Mouse (Mus musculus) MEL (cell line): Measurements from ENCODE around the gene Klf11. TPM values are rescaled to one million over a fixed set of nuclear protein-coding genes. Genes with fewer than 3 reads are reported as not detected.

Source experiments
- DNase-seq: peaks from one replicate; pipeline ENCODE4 v3.0.0; 2011; ENCODE audit warnings: low read depth, low spot score
- H3K27ac ChIP-seq: 2 replicates; pipeline ENCODE4 v1.5.1; 2012; ENCODE audit warnings: low read depth, mild to moderate bottlenecking, control low read depth, low read length, moderate library complexity; ENCODE audit not compliant: control insufficient read depth
- H3K27me3 ChIP-seq, 2 experiments: fragments of 150-350 bp in 1 of 2; sonication (generic) in 1 of 2; 2 replicates each; pipeline ENCODE4 v1.6.1; 2012; ENCODE audit warnings: low read length in 2 of 2, mild to moderate bottlenecking in 2 of 2, improper control_type of control experiment in 1 of 2, moderate library complexity in 1 of 2; ENCODE audit not compliant: insufficient read depth in 2 of 2, control insufficient read depth in 1 of 2
- H3K36me3 ChIP-seq, 2 experiments: 2 replicates each; pipeline ENCODE4 v1.6.1; 2012 to 2014; ENCODE audit warnings: low read length in 2 of 2, improper control_type of control experiment in 1 of 2, inconsistent platforms in 1 of 2, mild to moderate bottlenecking in 1 of 2; ENCODE audit not compliant: insufficient read depth in 2 of 2, control insufficient read depth in 1 of 2
- H3K4me1 ChIP-seq, 2 experiments: fragments of 150-350 bp in 1 of 2; sonication (generic) in 1 of 2; 2 replicates each; pipeline ENCODE4 v1.6.1; 2012; ENCODE audit warnings: low read length in 2 of 2, improper control_type of control experiment in 1 of 2, mild to moderate bottlenecking in 1 of 2; ENCODE audit not compliant: insufficient read depth in 2 of 2, control insufficient read depth in 1 of 2
- H3K4me3 ChIP-seq, 2 experiments: fragments of 150-350 bp in 1 of 2; sonication (generic) in 1 of 2; 2 replicates each; pipeline ENCODE4 v1.5.1; 2012; ENCODE audit warnings: low read depth in 2 of 2, low read length in 2 of 2, mild to moderate bottlenecking in 2 of 2, moderate library complexity in 2 of 2, control low read depth in 1 of 2, improper control_type of control experiment in 1 of 2; ENCODE audit not compliant: control insufficient read depth in 1 of 2, insufficient read depth in 1 of 2
- H3K79me2 ChIP-seq: 2 replicates; pipeline ENCODE4 v1.6.1; 2012; ENCODE audit warnings: mild to moderate bottlenecking, low read length, moderate library complexity; ENCODE audit not compliant: control insufficient read depth, poor library complexity, insufficient read depth
- H3K9ac ChIP-seq: 2 replicates; pipeline ENCODE4 v1.6.1; 2012; ENCODE audit warnings: low read depth, mild to moderate bottlenecking, control low read depth, low read length, moderate library complexity; ENCODE audit not compliant: control insufficient read depth, poor library complexity, severe bottlenecking
- H3K9me3 ChIP-seq: fragments of 150-350 bp; sonication (generic); replicated peaks from 2 replicates; pipeline ENCODE4 v1.6.1; 2012; ENCODE audit warnings: mild to moderate bottlenecking, low read length, improper control_type of control experiment, moderate library complexity; ENCODE audit not compliant: insufficient read depth
- BHLHE40 ChIP-seq: IDR thresholded peaks from 2 replicates; pipeline ENCODE4 v1.6.1; 2012; ENCODE audit warnings: low read depth, mild to moderate bottlenecking, inconsistent platforms, low read length, improper control_type of control experiment, borderline replicate concordance
- CHD1 ChIP-seq: IDR thresholded peaks from 2 replicates; pipeline ENCODE4 v1.6.1; 2012; ENCODE audit warnings: low read depth, mild to moderate bottlenecking, inconsistent platforms, low read length, improper control_type of control experiment
- CHD2 ChIP-seq: IDR thresholded peaks from 2 replicates; pipeline ENCODE4 v1.6.1; 2011; ENCODE audit warnings: low read length, improper control_type of control experiment
- CTCF ChIP-seq, 3 experiments: IDR thresholded peaks in 2 of 3; conservative IDR thresholded peaks in 1 of 3; 2 replicates each; pipeline ENCODE4 v1.5.1; 2011 to 2012; ENCODE audit warnings: low read length in 3 of 3, low read depth in 2 of 3, mild to moderate bottlenecking in 2 of 3, improper control_type of control experiment in 1 of 3, inconsistent platforms in 1 of 3, mixed read lengths in 1 of 3, moderate library complexity in 1 of 3; ENCODE audit not compliant: control insufficient read depth in 1 of 3, insufficient read depth in 1 of 3, poor library complexity in 1 of 3, severe bottlenecking in 1 of 3
- E2F4 ChIP-seq: IDR thresholded peaks from 2 replicates; pipeline ENCODE4 v1.6.1; 2011; ENCODE audit warnings: low read depth, low read length, improper control_type of control experiment, borderline replicate concordance
- ELF1 ChIP-seq: IDR thresholded peaks from 2 replicates; pipeline ENCODE4 v1.6.1; 2014; ENCODE audit warnings: low read depth, mild to moderate bottlenecking, inconsistent platforms, low read length, improper control_type of control experiment, moderate library complexity
- EP300 ChIP-seq, 2 experiments: IDR thresholded peaks; 2 replicates each; pipeline ENCODE4 v1.6.1; 2011; ENCODE audit warnings: improper control_type of control experiment in 2 of 2, low read length in 2 of 2, low read depth in 1 of 2, mild to moderate bottlenecking in 1 of 2
- ETS1 ChIP-seq: IDR thresholded peaks from 2 replicates; pipeline ENCODE4 v1.6.1; 2012; ENCODE audit warnings: low read depth, mild to moderate bottlenecking, inconsistent platforms, low read length, improper control_type of control experiment, moderate library complexity
- GABPA ChIP-seq: IDR thresholded peaks from 2 replicates; pipeline ENCODE4 v1.6.1; 2012; ENCODE audit warnings: low read depth, mild to moderate bottlenecking, inconsistent platforms, low read length, improper control_type of control experiment, moderate library complexity
- GATA1 ChIP-seq: IDR thresholded peaks from 2 replicates; pipeline ENCODE4 v1.6.1; 2011; ENCODE audit warnings: low read depth, low read length, improper control_type of control experiment
- HCFC1 ChIP-seq: IDR thresholded peaks from 2 replicates; pipeline ENCODE4 v1.6.1; 2012; ENCODE audit warnings: low read depth, mild to moderate bottlenecking, inconsistent platforms, low read length, improper control_type of control experiment, moderate library complexity
- JUND ChIP-seq: IDR thresholded peaks from 2 replicates; pipeline ENCODE4 v1.6.1; 2011; ENCODE audit warnings: low read depth, mild to moderate bottlenecking, improper control_type of control experiment, low read length
- MAFK ChIP-seq: IDR thresholded peaks from 2 replicates; pipeline ENCODE4 v1.6.1; 2011; ENCODE audit warnings: low read depth, mild to moderate bottlenecking, low read length, improper control_type of control experiment, borderline replicate concordance
- MAX ChIP-seq: IDR thresholded peaks from 2 replicates; pipeline ENCODE4 v1.6.1; 2011; ENCODE audit warnings: low read length, improper control_type of control experiment
- MAZ ChIP-seq: IDR thresholded peaks from 2 replicates; pipeline ENCODE4 v1.6.1; 2012; ENCODE audit warnings: low read depth, mild to moderate bottlenecking, inconsistent platforms, low read length, improper control_type of control experiment
- MEF2A ChIP-seq: IDR thresholded peaks from 2 replicates; pipeline ENCODE4 v1.6.1; 2014; ENCODE audit warnings: low read depth, mild to moderate bottlenecking, inconsistent platforms, low read length, improper control_type of control experiment; ENCODE audit not compliant: poor library complexity, insufficient replicate concordance, severe bottlenecking; ENCODE audit errors: extremely low read depth
- MXI1 ChIP-seq: IDR thresholded peaks from 2 replicates; pipeline ENCODE4 v1.6.1; 2011; ENCODE audit warnings: mild to moderate bottlenecking, low read depth, low read length, improper control_type of control experiment
- MYB ChIP-seq: IDR thresholded peaks from 2 replicates; pipeline ENCODE4 v1.6.1; 2011; ENCODE audit warnings: mild to moderate bottlenecking, low read depth, low read length, improper control_type of control experiment
- MYC ChIP-seq: IDR thresholded peaks from 2 replicates; pipeline ENCODE4 v1.6.1; 2011; ENCODE audit warnings: low read depth, mild to moderate bottlenecking, low read length, improper control_type of control experiment, moderate library complexity
- NELFE ChIP-seq: IDR thresholded peaks from 2 replicates; pipeline ENCODE4 v1.6.1; 2011; ENCODE audit warnings: low read depth, low read length, improper control_type of control experiment
- POLR2A ChIP-seq, 2 experiments: IDR thresholded peaks; 2 replicates each; pipeline ENCODE4 v1.6.1; 2011 to 2012; ENCODE audit warnings: low read length in 2 of 2, mild to moderate bottlenecking in 2 of 2, control low read depth in 1 of 2, improper control_type of control experiment in 1 of 2, low read depth in 1 of 2, moderate library complexity in 1 of 2; ENCODE audit not compliant: control insufficient read depth in 1 of 2, insufficient read depth in 1 of 2, poor library complexity in 1 of 2
- POLR2AphosphoS2 ChIP-seq: IDR thresholded peaks from 2 replicates; pipeline ENCODE4 v1.6.1; 2011; ENCODE audit warnings: low read length, improper control_type of control experiment
- POLR2AphosphoS5 ChIP-seq: IDR thresholded peaks from 2 replicates; pipeline ENCODE4 v1.6.1; 2012; ENCODE audit warnings: low read depth, borderline replicate concordance, mild to moderate bottlenecking, inconsistent platforms, low read length, moderate library complexity, mixed read lengths
- RAD21 ChIP-seq: IDR thresholded peaks from 2 replicates; pipeline ENCODE4 v1.6.1; 2011; ENCODE audit warnings: mild to moderate bottlenecking, low read depth, low read length, improper control_type of control experiment
- RCOR1 ChIP-seq: IDR thresholded peaks from 2 replicates; pipeline ENCODE4 v1.6.1; 2012; ENCODE audit warnings: low read depth, mild to moderate bottlenecking, inconsistent platforms, low read length, improper control_type of control experiment
- SIN3A ChIP-seq: IDR thresholded peaks from 2 replicates; pipeline ENCODE4 v1.6.1; 2012; ENCODE audit warnings: low read length, improper control_type of control experiment, inconsistent platforms
- SMC3 ChIP-seq: IDR thresholded peaks from 2 replicates; pipeline ENCODE4 v1.6.1; 2011; ENCODE audit warnings: low read depth, low read length, improper control_type of control experiment
- TAL1 ChIP-seq: IDR thresholded peaks from 2 replicates; pipeline ENCODE4 v1.6.1; 2012; ENCODE audit warnings: mild to moderate bottlenecking, inconsistent platforms, low read length, moderate library complexity, mixed read lengths
- TBP ChIP-seq: IDR thresholded peaks from 2 replicates; pipeline ENCODE4 v1.8.0; 2011; ENCODE audit warnings: low read depth, low read length, improper control_type of control experiment
- TCF12 ChIP-seq: IDR thresholded peaks from 2 replicates; pipeline ENCODE4 v1.6.1; 2014; ENCODE audit warnings: low read depth, mild to moderate bottlenecking, inconsistent platforms, low read length, improper control_type of control experiment, moderate library complexity
- UBTF ChIP-seq: IDR thresholded peaks from 2 replicates; pipeline ENCODE4 v1.6.1; 2012; ENCODE audit warnings: low read depth, mild to moderate bottlenecking, inconsistent platforms, low read length, improper control_type of control experiment, moderate library complexity, borderline replicate concordance; ENCODE audit not compliant: insufficient read depth
- USF1 ChIP-seq: IDR thresholded peaks from 2 replicates; pipeline ENCODE4 v1.6.1; 2014; ENCODE audit warnings: low read depth, mild to moderate bottlenecking, inconsistent platforms, low read length, improper control_type of control experiment, moderate library complexity
- USF2 ChIP-seq, 2 experiments: IDR thresholded peaks; 2 replicates each; pipeline ENCODE4 v1.6.1; 2011 to 2012; ENCODE audit warnings: improper control_type of control experiment in 2 of 2, low read length in 2 of 2, borderline replicate concordance in 1 of 2, inconsistent platforms in 1 of 2, low read depth in 1 of 2, mild to moderate bottlenecking in 1 of 2; ENCODE audit not compliant: insufficient read depth in 1 of 2
- ZC3H11A ChIP-seq: IDR thresholded peaks from 2 replicates; pipeline ENCODE4 v1.6.1; 2012; ENCODE audit warnings: low read depth, mild to moderate bottlenecking, inconsistent platforms, low read length, improper control_type of control experiment
- ZKSCAN1 ChIP-seq: IDR thresholded peaks from 2 replicates; pipeline ENCODE4 v1.6.1; 2012; ENCODE audit warnings: low read depth, mild to moderate bottlenecking, inconsistent platforms, low read length, improper control_type of control experiment, moderate library complexity
- ZMIZ1 ChIP-seq: IDR thresholded peaks from 2 replicates; pipeline ENCODE4 v1.6.1; 2012; ENCODE audit warnings: low read depth, mild to moderate bottlenecking, inconsistent platforms, low read length, improper control_type of control experiment, moderate library complexity
- ZNF384 ChIP-seq: IDR thresholded peaks from 2 replicates; pipeline ENCODE4 v1.6.1; 2012; ENCODE audit warnings: low read depth, mild to moderate bottlenecking, inconsistent platforms, low read length, improper control_type of control experiment
- polyA plus RNA-seq, 2 experiments: library from polyadenylated mRNA; stranded (reverse) in 1 of 2; unstranded in 1 of 2; fragments of >175 nt in 1 of 2; fragments of >200 nt in 1 of 2; gene quantifications; 2 replicates each; pipeline versions ENCODE4 v1.2.1 to v1.2.4; 2012; ENCODE audit warnings: low replicate concordance in 2 of 2, low read depth in 1 of 2; ENCODE audit not compliant: insufficient read length in 2 of 2, insufficient read depth in 1 of 2, missing spikeins in 1 of 2
- total RNA-seq: library from RNA; depleted of rRNA; stranded (reverse); fragments of 300-350 nt; gene quantifications from 2 replicates; pipeline ENCODE4 v1.2.3, GENCODE M21; 2012

Gene Klf11
- total and polyA plus RNA-seq, 3 experiments: 2.4 to 7.2 TPM; not detected in 1

DNA sequence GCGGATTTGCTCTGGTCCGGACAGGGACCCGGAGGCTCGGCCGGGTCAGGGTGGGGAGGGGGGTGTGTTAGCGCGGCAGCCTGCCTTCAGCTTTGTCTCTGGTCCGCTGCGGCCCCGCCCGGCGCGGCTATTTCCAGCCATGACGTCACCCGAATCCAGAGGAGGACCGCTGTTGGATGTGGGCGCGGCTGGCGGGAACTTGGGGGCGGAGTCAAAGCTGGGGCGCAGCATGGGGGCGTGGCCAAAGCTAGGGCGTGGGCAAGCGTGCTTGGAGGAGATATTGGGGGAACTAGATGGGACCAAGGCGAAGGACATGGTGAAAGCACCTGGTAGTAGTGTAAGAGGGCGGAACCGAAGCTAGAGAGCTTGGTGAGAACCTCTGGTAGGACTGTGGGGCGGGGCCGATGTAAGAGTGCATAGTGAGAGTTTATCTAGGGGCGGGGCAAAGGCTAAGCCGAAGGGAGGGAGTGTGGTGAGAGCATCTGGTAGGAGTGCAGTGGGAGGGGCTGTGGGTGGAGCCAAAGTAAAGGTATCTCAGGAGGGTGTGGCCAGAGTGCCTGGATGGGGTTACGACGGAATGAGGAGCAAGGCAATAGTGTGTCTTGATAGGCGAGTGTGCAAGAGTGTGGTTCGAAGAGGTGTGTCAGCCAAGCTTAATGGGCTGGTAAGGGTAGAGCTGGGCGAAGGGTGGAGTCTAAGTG is 718 bp downstream of the Klf11 start:
- peak; percentile 83; the same call in 1 of the 2 replicates for TF ChIP-seq MEF2A
- no peak for TF ChIP-seq ZNF384
- TF ChIP-seq E2F4: peak; percentile 67; the same call in 1 of the 2 replicates
- no peak for TF ChIP-seq SMC3
- peak; percentile 47; the same call in 1 of the 2 replicates for TF ChIP-seq MXI1
- no peak for TF ChIP-seq USF2 (IDR thresholded peaks at IDR 0.05; ENCODE audit: borderline replicate concordance in 1 of 2, insufficient read depth in 1 of 2, low read depth in 1 of 2, low read length in 2 of 2)
- no peak for TF ChIP-seq POLR2AphosphoS5
- no peak for TF ChIP-seq TBP
- no peak for TF ChIP-seq JUND
- TF ChIP-seq RAD21: no peak
- TF ChIP-seq GABPA: no peak
- TF ChIP-seq ZKSCAN1: no peak
- TF ChIP-seq ELF1: no peak
- peak; percentile 48; the same call in 1 of the 2 replicates for TF ChIP-seq ETS1
- TF ChIP-seq EP300 (IDR thresholded peaks at IDR 0.05; ENCODE audit: low read depth in 1 of 2, low read length in 2 of 2): no peak
- no peak for TF ChIP-seq MAX
- no peak for TF ChIP-seq ZMIZ1
- TF ChIP-seq HCFC1: no peak
- no peak for TF ChIP-seq USF1
- no peak for TF ChIP-seq MYB
- no peak for TF ChIP-seq RCOR1
- TF ChIP-seq ZC3H11A: no peak
- no peak for TF ChIP-seq MAFK
- TF ChIP-seq MAZ: no peak; the same call in 1 of the 2 replicates
- TF ChIP-seq CHD2: no peak
- no peak for TF ChIP-seq POLR2AphosphoS2
- TF ChIP-seq SIN3A: peak; percentile 28
- TF ChIP-seq CTCF (IDR thresholded peaks at IDR 0.05 in 2 of 3, conservative IDR thresholded peaks at IDR 0.05 in 1 of 3; ENCODE audit: control insufficient read depth in 1 of 3, insufficient read depth in 1 of 3, low read depth in 2 of 3, low read length in 3 of 3, poor library complexity in 1 of 3, severe bottlenecking in 1 of 3): no peak
- no peak for TF ChIP-seq GATA1
- TF ChIP-seq NELFE: no peak
- no peak for TF ChIP-seq TCF12
- TF ChIP-seq BHLHE40: no peak
- peak; percentile 7; the same call in 1 of the 2 replicates for TF ChIP-seq TAL1
- no peak for TF ChIP-seq UBTF
- no peak for TF ChIP-seq POLR2A (IDR thresholded peaks at IDR 0.05; ENCODE audit: control insufficient read depth in 1 of 2, insufficient read depth in 1 of 2, low read depth in 1 of 2, low read length in 2 of 2, poor library complexity in 1 of 2)
- no peak for TF ChIP-seq CHD1
- no peak for TF ChIP-seq MYC
- TF ChIP-seq, all 39 proteins: peak for 6
- Histone ChIP-seq H3K9me3 (no peaks in the 10 kb centered on the region), H3K4me1 (peaks cover 0 to 13% of the 10 kb centered on the region in 2 experiments; a peak in 3 of 4 replicates), H3K27me3 (no peaks in the 10 kb centered on the region), H3K36me3 (peaks cover 0 to 3% of the 10 kb centered on the region in 2 experiments; a peak in 2 of 4 replicates), H3K9ac (peak overlapping the region; percentile 91), H3K4me3 (peak overlapping the region; percentile 71 to 87), H3K27ac (peak overlapping the region; percentile 79), H3K79me2 (peaks cover 3% of the 10 kb centered on the region; the same call in 1 of the 2 replicates)
- peak; percentile 98 for DNase-seq
